Mouse (Mus musculus) urinary bladder, postnatal 25 days (tissue): ENCODE measurements around the gene Ubd.
A peak's percentile ranks its signal among the peaks of the same experiment; 100 is the strongest.
"Not testable (repeated sequence)": the region's sequence is repeated elsewhere in the genome, so short reads cannot be mapped to it uniquely, and the experiment has no call there.

ENCODE experiments used
- DNase-seq: peaks from one replicate; pipeline ENCODE4 v3.0.0; 2022; ENCODE audit warnings: low spot score

The Ubd gene

DNA sequence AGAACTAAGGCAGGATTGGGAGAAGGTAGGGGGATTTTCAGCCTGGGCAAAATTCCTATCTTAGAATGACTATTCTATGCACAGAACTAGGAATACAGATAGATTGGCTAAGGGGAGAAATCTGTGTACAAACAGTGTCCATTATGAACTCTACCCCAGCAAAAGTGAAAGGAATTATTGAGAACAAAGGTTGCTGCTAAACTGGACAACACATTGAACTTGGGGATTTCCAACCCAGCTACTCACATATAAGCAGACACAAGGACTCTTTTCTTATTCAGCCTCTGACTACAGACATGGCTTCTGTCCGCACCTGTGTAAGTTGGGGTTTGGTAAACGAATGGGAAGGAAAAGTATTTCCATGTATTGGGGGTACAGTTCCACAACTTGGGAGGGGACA, at the start of gene Ubd:
TSS of gene Ubd (plus strand) at position 237 of the 400 bp plus-strand sequence.
- no peak for DNase-seq

DNA sequence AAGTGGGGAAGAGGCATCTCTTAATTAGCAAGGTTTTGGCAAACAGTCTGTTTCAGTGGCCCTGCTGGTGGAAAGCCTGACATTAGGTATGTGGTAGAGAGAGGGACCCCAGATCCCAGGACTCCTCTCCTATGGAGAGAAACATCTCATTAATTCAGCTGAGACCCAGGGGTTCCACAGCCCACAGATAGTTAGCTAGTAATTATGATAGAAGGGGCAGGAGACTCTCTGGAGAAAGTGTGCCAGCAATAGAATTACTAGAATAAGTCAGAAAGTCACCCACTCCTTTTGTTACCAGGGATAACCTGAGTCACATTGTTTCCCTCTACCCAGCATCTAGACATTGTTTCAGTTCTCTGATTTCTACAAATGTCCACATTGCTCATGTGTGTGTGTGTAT, 32.3 kb upstream of the Ubd start, which contains the start of gene Olfr93:
TSS of gene Olfr93 (minus strand) at position 101 of the 400 bp plus-strand sequence.
- DNase-seq, result no peak

DNA sequence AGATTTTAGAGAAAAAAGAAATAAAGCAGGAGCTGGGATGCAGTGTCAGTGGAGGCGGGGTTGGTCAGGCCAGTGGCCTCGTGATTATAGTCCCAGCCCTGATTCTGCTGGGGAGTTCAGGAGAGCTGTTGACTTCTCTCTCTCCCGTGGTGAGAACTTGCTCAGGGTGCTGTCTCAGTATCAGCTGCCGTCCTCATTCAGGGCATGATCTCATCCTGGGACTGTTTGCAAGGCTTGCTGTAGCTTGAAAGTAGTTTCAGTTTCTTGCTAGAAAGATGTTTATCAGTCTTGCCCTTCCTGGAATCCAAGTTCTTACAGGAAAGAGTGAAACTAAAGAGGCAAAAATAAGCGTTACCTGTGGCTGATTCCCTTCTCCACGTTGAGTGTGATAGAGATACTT, 8.2 kb upstream of the Ubd start:
- DNase-seq, result no peak

DNA sequence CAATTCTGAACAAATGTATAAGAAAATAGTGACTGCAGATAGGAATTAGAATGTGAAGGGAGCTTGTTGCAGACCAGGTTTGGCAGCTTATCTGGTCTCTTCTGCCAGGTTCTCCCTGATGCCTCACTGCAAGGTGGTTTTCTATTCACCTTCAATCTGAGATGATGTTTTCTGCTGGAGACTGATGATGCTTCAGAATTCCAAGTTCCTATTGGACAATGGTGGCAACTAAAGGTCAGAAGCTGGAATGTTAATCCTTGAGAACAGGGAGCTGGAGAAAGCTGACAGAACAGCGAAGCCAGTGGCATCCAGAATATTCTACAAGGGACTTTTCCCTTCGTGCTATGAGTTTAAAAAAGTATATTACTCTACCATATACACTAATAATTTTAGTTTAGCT, 3.0 kb upstream of the Ubd start:
- peak; percentile 23 for DNase-seq

DNA sequence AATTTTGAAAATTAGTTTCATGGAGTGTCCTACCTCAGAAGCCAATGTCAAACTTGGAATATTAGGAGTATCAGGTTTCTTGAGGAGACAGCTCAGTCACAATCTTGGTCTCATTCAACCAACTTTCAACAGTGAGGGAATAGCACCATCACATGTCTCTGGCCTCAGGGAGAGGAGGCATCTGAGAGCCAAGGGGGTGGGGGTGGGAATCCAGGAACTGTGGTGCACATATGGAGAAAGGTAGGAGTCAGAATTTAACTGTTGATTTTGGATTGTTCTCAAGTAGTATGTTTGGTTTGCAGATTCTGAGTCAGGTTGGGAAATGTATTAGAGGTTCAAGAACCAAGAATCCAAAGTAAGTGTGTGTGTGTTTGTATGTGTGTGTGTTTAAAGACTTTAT, 660 bp upstream of the Ubd start:
- no peak for DNase-seq

DNA sequence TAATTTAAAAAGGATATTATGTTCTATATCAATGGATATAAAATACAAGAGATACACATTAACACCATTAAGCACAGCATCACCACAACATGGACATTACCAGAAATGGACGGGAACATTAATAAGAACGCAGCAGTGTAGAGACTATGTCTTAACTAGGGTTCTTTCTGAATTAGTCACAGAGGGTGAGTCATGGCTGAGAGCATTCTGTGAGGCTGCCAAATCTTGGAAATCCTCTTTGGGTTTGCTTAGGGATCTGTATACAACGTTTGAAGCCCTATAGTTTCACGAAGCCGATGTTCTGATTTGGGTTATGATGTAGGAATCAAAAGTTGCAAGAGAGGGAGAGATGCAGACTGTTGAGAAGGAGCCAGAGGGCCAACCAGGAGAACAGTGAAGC, 1.1 kb downstream of the Ubd start:
- no peak for DNase-seq

DNA sequence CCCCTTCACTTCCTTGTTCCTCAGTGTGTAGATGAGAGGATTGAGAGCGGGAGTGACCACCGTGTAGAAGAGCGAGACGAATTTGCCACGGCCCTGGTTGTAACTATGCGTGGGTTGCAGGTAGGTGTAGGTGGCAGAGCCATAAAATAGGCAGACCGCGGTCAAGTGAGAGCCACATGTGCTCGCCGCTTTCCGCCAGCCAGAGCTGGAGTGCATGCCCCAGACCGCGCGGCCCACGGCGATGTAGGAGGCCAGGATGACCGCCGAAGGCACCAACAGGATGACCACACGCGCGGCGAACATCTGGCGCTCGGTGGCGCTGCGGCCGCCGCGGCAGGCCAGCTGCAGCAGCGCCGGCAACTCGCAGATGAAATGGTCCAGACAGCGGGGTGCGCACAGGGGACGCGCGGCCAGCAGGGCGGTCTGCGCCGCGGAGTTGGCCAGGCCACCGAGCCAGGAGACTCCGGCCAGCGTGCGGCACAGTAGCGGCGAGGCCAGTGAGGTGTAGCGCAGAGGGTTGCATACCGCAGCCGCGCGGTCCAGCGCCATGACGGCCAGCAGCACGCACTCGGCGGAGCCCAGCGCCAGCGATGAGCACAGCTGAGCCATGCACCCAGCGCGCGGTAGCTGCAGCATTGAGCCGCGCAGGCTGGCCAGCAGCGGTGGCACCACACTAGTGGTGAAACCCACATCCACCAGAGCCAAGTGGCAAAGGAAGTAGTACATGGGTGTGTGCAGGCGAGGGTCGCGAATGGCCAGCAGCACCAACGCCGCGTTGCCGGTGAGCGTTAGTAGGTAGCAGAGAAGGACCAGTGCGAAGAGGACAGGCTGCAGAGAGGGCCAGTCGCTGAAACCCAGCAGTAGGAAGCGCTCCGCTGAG, 3.4 kb downstream of the Ubd start:
- DNase-seq, result peak; percentile 10

DNA sequence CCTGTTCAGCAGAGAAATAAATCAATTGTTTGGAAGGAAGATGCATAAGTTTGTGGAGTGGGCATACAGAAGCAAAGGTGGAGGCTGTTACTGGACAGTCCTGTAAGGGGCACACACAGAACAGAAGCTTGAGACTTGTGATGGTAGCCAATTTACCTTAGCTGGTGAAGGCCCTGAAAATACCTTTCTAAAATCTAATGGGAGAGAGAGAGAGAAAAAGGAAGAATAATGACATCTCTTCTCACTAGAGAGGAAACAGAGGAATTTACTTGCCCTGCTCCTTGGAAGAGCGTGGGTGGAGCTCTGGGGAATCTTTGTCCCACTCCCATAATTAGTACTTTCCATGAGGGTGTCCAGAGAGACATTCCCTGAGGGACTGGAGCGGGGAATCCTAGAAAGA, 7.2 kb downstream of the Ubd start, which contains the start of gene Olfr94:
TSS of gene Olfr94 (minus strand) at position 101 of the 400 bp plus-strand sequence.
- no peak for DNase-seq

DNA sequence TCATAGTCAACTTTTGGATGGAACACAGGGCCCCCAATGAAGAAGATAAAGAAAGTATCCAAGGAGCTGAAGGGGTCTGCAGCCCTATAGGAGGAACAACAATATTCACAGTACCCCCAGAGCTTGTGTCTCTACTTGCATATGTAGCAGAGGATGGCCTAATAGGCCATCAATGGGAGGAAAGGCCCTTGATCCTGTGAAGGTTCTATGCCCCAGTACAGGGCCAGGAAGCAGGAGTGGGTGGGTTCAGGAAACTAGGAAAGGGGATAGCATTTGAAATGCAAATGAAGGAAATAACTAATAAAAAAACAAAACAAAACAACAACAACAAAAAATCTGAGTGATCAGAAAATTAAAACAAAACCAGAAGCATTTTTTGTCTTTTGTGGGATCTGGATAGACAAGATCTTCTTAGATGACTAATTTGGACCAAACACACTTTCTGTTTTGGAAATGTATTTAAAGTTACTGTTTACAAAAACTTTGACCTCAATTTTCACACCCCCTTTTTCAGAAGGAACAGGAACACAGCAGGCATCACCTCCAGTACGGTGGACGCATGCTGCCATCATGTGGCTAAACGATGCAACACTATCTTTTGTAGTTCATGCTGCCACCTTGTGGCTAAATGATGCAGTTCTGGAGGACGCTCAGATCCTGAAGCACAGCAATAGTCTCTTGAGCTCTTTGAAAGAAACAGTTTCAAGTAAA, 9.7 kb downstream of the Ubd start:
- DNase-seq, result peak; percentile 71

DNA sequence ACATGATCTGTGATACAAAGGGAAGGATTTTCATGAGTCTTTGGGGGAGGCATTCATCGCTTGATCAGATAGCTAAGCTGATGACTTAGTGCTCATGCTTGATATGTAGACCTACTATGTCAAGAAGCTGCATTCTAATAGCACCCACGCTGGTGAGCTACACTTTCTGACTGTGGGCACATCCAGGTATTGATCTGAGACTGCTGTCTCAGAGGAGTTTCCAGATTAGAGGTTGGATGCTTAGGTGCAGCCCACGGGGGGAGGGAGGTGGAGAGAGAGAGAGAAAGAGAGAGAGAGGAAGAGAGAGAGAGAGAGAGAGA, 10.2 kb downstream of the Ubd start:
- no peak for DNase-seq

DNA sequence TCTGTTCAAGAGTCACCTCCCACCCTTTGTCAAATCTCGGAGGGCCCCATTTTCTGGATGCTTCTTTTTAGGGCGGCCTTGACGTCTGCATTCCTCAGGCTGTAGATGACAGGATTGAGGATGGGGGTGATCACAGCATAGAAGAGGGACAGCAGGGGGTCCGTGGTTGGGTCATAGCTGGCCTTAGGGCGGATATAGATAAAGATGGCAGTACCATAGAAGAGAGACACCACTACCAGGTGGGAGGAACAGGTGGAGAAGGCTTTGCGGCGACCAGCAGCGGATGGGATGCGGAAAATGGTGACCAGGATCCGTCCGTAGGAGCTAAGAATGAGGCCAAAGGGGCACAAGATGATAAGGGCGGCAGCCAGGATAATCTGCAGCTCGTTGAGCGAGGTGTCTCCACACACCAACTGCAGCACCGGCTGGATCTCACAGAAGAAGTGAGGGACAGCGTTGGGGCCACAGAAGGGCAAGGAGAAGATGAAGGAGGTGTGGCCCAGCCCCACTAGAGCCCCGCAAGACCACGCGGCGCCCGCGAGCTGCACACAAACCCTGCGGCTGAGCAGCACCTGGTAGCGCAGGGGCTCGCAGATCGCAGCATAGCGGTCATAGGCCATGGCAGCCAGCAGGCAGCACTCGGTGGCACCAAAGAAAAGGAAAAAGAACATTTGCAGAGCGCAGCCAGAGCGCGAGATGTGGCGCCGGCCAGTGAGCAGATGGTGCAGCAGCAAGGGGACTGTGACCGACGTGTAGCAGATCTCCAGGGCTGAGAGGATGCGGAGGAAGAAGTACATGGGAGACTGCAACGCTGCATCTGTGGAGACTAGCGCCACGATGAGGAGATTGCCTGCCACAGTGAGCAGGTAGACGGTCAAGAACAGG, 17.4 kb downstream of the Ubd start:
- no peak for DNase-seq

DNA sequence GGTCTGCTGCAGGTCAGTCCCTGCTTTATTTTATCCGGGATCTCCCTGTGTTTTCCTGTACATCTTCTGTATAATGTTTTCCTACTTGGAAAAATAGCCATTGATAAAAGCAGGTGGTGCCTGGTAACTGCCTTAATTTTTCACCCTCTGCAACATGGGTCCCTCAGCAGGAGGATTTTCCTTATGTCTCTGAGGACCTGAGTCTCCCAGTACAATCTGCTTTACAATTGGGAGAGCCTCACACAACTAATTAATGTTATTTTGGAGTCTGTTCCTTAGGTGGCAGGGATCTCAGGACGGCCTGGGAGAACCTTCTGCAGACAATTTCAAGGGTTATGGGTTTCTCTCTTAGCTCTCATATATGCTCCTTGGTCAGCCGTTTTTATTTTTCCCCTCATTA, 19.3 kb downstream of the Ubd start, which contains the start of gene Olfr95:
TSS of gene Olfr95 (minus strand) at position 101 of the 400 bp plus-strand sequence.
- DNase-seq, result no peak

DNA sequence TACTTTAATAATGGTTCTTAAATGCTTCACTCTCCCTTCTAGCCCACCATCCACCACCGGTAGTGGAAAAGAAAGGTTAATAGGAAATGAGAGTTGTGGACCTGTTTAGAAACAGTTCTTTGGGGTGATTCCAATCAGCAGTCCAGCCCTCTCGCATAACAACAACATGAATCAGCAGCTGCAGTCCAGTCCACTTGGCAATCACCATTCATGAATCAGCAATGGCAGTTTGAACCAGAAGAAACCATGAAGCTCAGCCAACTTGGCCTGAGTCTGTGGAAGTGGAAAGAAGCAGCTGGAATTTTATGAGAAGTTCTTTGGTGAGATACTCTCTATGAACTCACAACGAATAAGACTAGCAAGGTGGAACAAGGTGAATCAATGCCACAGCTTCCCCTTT, 24.8 kb downstream of the Ubd start:
- no peak for DNase-seq

DNA sequence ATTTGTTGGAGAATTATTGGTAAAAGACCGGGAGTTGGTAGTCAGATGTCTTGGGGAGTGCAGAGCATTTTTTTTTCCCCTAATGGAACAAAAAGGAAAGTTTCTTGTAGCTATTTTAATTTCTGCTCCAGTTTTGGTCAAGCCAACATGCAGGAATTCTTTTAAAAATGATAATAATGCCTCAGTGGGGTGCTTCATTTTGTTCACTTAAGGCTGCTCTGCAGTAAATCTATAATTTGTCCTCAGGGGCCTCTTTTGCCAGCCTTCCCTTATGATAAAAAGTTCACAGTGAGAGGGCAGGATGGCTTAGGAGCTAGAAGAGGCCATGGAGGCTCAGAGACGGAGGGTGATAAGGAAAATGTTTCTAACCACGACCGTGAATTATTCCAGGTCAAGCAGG, 26.2 kb downstream of the Ubd start, which contains the start of gene Olfr96:
TSS of gene Olfr96 (plus strand) at position 301 of the 400 bp plus-strand sequence.
- DNase-seq, result no peak

DNA sequence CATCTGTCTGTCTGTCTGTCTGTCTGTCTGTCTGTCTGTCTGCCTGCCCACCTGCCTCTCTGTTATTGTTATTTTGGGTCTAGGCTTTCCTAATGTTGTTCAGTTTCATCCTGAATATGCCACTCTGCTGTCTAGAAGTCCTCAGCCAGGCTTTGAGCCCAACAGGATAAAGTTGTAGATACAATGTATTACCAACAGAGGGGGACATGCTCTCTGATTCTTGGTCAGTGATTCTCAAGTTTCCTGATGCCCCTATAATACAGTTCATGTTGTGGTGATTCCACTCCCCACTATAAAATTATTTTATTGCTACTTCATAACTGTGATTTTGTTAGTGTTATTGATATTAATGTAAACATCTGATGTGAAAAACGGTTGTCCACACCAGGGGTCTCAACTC, 28.2 kb downstream of the Ubd start:
- DNase-seq, result no peak

DNA sequence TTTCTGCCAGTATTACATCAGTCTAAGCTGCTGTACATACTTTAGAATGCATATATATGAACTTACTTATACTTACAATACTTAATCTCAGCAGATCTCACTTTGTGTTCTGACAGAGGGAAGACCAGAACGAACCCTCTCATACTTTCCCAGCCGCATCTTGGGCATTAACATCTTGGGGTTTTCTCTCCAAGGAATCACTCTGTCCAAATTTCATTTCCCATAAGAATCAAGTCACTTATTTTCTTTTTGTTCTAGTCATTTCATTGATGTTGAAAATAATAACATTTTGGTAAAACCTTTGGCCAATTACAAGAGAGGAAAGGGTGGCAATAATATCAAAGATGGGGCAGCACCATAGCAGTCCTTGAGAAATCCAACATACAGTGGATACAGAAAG, 43.5 kb downstream of the Ubd start, which contains the start of gene Olfr97:
TSS of gene Olfr97 (minus strand) at position 101 of the 400 bp plus-strand sequence.
- DNase-seq, result not testable (repeated sequence)

DNA sequence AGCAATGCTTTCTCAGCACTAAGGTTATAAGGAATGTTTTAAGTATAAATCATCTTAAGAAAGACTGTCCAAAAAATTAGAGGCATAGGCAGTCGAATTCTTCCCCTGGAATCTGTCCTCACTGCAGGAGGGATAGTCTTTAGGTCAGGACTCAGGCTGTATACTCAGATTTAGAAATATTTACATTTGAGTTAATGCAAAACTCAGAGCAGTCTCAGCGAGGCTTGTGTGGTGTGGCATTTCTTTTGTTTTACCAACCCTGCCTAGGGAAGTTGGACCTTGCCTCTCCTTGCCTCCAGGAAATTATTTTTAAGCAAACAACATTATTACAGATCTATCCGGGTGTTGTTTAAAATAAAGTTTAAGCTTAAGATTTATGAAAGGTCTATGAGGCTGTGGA, 48.5 kb downstream of the Ubd start:
- no peak for DNase-seq
